Mouse (Mus musculus) heart, embryonic 13.5 days (tissue): ENCODE results near the gene Diexf. TPM values are rescaled to one million over a fixed set of nuclear protein-coding genes. Genes with fewer than 3 reads are reported as not detected.

Source experiments
- ATAC-seq: fragments of 200-750 bp; cut with Nextera tagmentation; 2 replicates; pipeline ENCODE4 v1.8.0; 2017; ENCODE audit warnings: moderate TSS enrichment; ENCODE audit not compliant: insufficient number of reproducible peaks, low FRiP score, low TSS enrichment; ENCODE audit errors: extremely low read depth
- H3K27ac ChIP-seq: fragments of 300-500 bp; sonication (generic); replicated peaks from 2 replicates; pipeline ENCODE4 v1.5.1; 2015; ENCODE audit warnings: moderate library complexity, mild to moderate bottlenecking, inconsistent platforms
- H3K27me3 ChIP-seq: fragments of 300-500 bp; sonication (generic); replicated peaks from 2 replicates; pipeline ENCODE4 v1.6.1; 2015; ENCODE audit warnings: mild to moderate bottlenecking, inconsistent platforms
- H3K36me3 ChIP-seq: fragments of 300-500 bp; sonication (generic); 2 replicates; pipeline ENCODE4 v1.6.1; 2015; ENCODE audit warnings: mild to moderate bottlenecking, inconsistent platforms
- H3K4me1 ChIP-seq: fragments of 300-500 bp; sonication (generic); 2 replicates; pipeline ENCODE4 v1.6.1; 2015; ENCODE audit warnings: inconsistent platforms
- H3K4me2 ChIP-seq: fragments of 300-500 bp; sonication (generic); 2 replicates; pipeline ENCODE4 v1.6.1; 2015; ENCODE audit warnings: inconsistent platforms, mild to moderate bottlenecking, moderate library complexity
- H3K4me3 ChIP-seq: fragments of 300-500 bp; sonication (generic); 2 replicates; pipeline ENCODE4 v1.5.1; 2015; ENCODE audit warnings: moderate library complexity, mild to moderate bottlenecking, inconsistent platforms
- H3K9ac ChIP-seq: fragments of 300-500 bp; sonication (generic); 2 replicates; pipeline ENCODE4 v1.6.1; 2015; ENCODE audit warnings: inconsistent platforms, mild to moderate bottlenecking, moderate library complexity
- H3K9me3 ChIP-seq: fragments of 300-500 bp; sonication (generic); 2 replicates; pipeline ENCODE4 v1.6.1; 2016; ENCODE audit warnings: inconsistent platforms
- WGBS: fragments of 180-500 bp; shearing (Covaris S2); methylation state at CpG from one replicate; pipeline ENCODE4 v1.1.7; 2015; ENCODE audit warnings: mixed read lengths; 5-methylcytosine and 5-hydroxymethylcytosine counted together
- polyA plus RNA-seq: library from polyadenylated mRNA; unstranded; fragments of >200 nt; fragmentation: Nextera tagmentation; extraction: Ambion mirVana; gene quantifications from 2 replicates; pipeline ENCODE4 v1.2.1, GENCODE M21; 2015

The Diexf gene
- polyA plus RNA-seq, 1 experiment from 2014 or later: 5.7 TPM

- H3K4me3 ChIP-seq: no peak overlapping the region
- H3K9me3 ChIP-seq: no peaks in the 10 kb centered on the region
- H3K27ac ChIP-seq: no peak overlapping the region
- H3K36me3 ChIP-seq: peaks cover 47% of the 10 kb centered on the region
- H3K9ac ChIP-seq: no peak overlapping the region
- 75% methylated on average over 3 of the region's 3 CpGs for WGBS
- H3K4me1 ChIP-seq: no peaks in the 10 kb centered on the region
- no peaks in the 10 kb centered on the region for H3K27me3 ChIP-seq
- H3K4me2 ChIP-seq: no peak overlapping the region
- ATAC-seq: no peak
Measured at GRCm38 (mm10) chr1:193102996-193103395, 27.1 kb downstream of the Diexf start.

GRCm38 (mm10) chr1:193102556-193102955 is 27.5 kb downstream of the Diexf start:
- 82% methylated on average over 5 of the region's 5 CpGs for WGBS
- no peak overlapping the region for H3K4me3 ChIP-seq
- H3K4me2 ChIP-seq: no peak overlapping the region
- no peak for ATAC-seq
- H3K9me3 ChIP-seq: no peaks in the 10 kb centered on the region
- no peaks in the 10 kb centered on the region for H3K4me1 ChIP-seq
- no peak overlapping the region for H3K9ac ChIP-seq
- H3K36me3 ChIP-seq: peaks cover 42% of the 10 kb centered on the region
- H3K27me3 ChIP-seq: no peaks in the 10 kb centered on the region
- no peak overlapping the region for H3K27ac ChIP-seq

GRCm38 (mm10) chr1:193102029-193102428 is 28.0 kb downstream of the Diexf start:
- no peak overlapping the region for H3K9ac ChIP-seq

GRCm38 (mm10) chr1:193098946-193099345 is 31.1 kb downstream of the Diexf start:
- H3K27ac ChIP-seq: no peak overlapping the region
- no peak overlapping the region for H3K9ac ChIP-seq
- no peaks in the 10 kb centered on the region for H3K4me1 ChIP-seq
- H3K27me3 ChIP-seq: no peaks in the 10 kb centered on the region
- H3K36me3 ChIP-seq: peaks cover 6% of the 10 kb centered on the region
- H3K9me3 ChIP-seq: no peaks in the 10 kb centered on the region
- no peak for ATAC-seq
- 67% methylated on average over 3 of the region's 3 CpGs for WGBS
- no peak overlapping the region for H3K4me3 ChIP-seq
- H3K4me2 ChIP-seq: no peak overlapping the region

More at GRCm38 (mm10) chr1:193102029-193102428, 28.0 kb downstream of the Diexf start:
- H3K36me3 ChIP-seq: peaks cover 37% of the 10 kb centered on the region
- H3K27me3 ChIP-seq: no peaks in the 10 kb centered on the region
- H3K27ac ChIP-seq: no peak overlapping the region
- H3K4me2 ChIP-seq: no peak overlapping the region
- ATAC-seq: no peak
- no peaks in the 10 kb centered on the region for H3K4me1 ChIP-seq
- no peak overlapping the region for H3K4me3 ChIP-seq
- 41% methylated on average over 4 of the region's 4 CpGs for WGBS
- H3K9me3 ChIP-seq: no peaks in the 10 kb centered on the region

- H3K9ac ChIP-seq: no peak overlapping the region
- H3K27me3 ChIP-seq: no peaks in the 10 kb centered on the region
- no peak overlapping the region for H3K4me3 ChIP-seq
- no peak overlapping the region for H3K27ac ChIP-seq
- no peaks in the 10 kb centered on the region for H3K9me3 ChIP-seq
- H3K4me2 ChIP-seq: no peak overlapping the region
- H3K4me1 ChIP-seq: no peaks in the 10 kb centered on the region
- ATAC-seq: no peak
- 65% methylated on average over 3 of the region's 3 CpGs for WGBS
- H3K36me3 ChIP-seq: no peaks in the 10 kb centered on the region
Measured at GRCm38 (mm10) chr1:193093596-193093995, 36.5 kb downstream of the Diexf start.

- Histone ChIP-seq H3K4me1 (no peaks in the 10 kb centered on the region), H3K27me3 (no peaks in the 10 kb centered on the region), H3K27ac (no peak overlapping the region), H3K4me3 (no peak overlapping the region), H3K9me3 (no peaks in the 10 kb centered on the region), H3K36me3 (no peaks in the 10 kb centered on the region), H3K9ac (no peak overlapping the region), H3K4me2 (no peak overlapping the region)
- no peak for ATAC-seq
- WGBS: 53% methylated on average over 1 of the region's 1 CpGs
Measured at GRCm38 (mm10) chr1:193092771-193093170, 37.3 kb downstream of the Diexf start.

- H3K36me3 ChIP-seq: no peaks in the 10 kb centered on the region
- H3K27ac ChIP-seq: no peak overlapping the region
- H3K4me2 ChIP-seq: no peak overlapping the region
- 75% methylated on average over 11 of the region's 11 CpGs for WGBS
- H3K27me3 ChIP-seq: no peaks in the 10 kb centered on the region
- no peaks in the 10 kb centered on the region; the same call in 1 of the 2 replicates for H3K4me1 ChIP-seq
- no peak overlapping the region for H3K4me3 ChIP-seq
- no peak overlapping the region for H3K9ac ChIP-seq
- no peaks in the 10 kb centered on the region for H3K9me3 ChIP-seq
- ATAC-seq: no peak
Measured at GRCm38 (mm10) chr1:193090894-193091293, 39.2 kb downstream of the Diexf start.

- Histone ChIP-seq H3K4me3 (no peak overlapping the region), H3K4me1 (no peaks in the 10 kb centered on the region; the same call in 1 of the 2 replicates), H3K9ac (no peak overlapping the region), H3K27ac (no peak overlapping the region), H3K27me3 (no peaks in the 10 kb centered on the region), H3K9me3 (no peaks in the 10 kb centered on the region), H3K36me3 (no peaks in the 10 kb centered on the region), H3K4me2 (no peak overlapping the region)
- no peak for ATAC-seq
- WGBS: 72% methylated on average over 18 of the region's 18 CpGs
Measured at GRCm38 (mm10) chr1:193090211-193090871, 39.7 kb downstream of the Diexf start.

GRCm38 (mm10) chr1:193089683-193090082 is 40.4 kb downstream of the Diexf start:
- no peak overlapping the region for H3K4me3 ChIP-seq
- no peaks in the 10 kb centered on the region for H3K9me3 ChIP-seq
- 72% methylated on average over 3 of the region's 3 CpGs for WGBS
- H3K36me3 ChIP-seq: no peaks in the 10 kb centered on the region
- no peaks in the 10 kb centered on the region for H3K27me3 ChIP-seq
- H3K9ac ChIP-seq: no peak overlapping the region
- no peaks in the 10 kb centered on the region; the same call in 1 of the 2 replicates for H3K4me1 ChIP-seq
- H3K27ac ChIP-seq: no peak overlapping the region
- no peak overlapping the region for H3K4me2 ChIP-seq
- no peak for ATAC-seq

GRCm38 (mm10) chr1:193089211-193089610 is 40.9 kb downstream of the Diexf start:
- H3K27ac ChIP-seq: no peak overlapping the region
- 77% methylated on average over 6 of the region's 6 CpGs for WGBS
- no peaks in the 10 kb centered on the region; the same call in 1 of the 2 replicates for H3K4me1 ChIP-seq
- no peak overlapping the region for H3K9ac ChIP-seq
- no peak for ATAC-seq
- no peaks in the 10 kb centered on the region for H3K36me3 ChIP-seq
- H3K4me3 ChIP-seq: no peak overlapping the region
- no peaks in the 10 kb centered on the region for H3K9me3 ChIP-seq
- no peaks in the 10 kb centered on the region for H3K27me3 ChIP-seq
- no peak overlapping the region for H3K4me2 ChIP-seq

- no peaks in the 10 kb centered on the region for H3K9me3 ChIP-seq
- no peak overlapping the region for H3K4me2 ChIP-seq
- H3K4me1 ChIP-seq: no peaks in the 10 kb centered on the region; the same call in 1 of the 2 replicates
- H3K9ac ChIP-seq: no peak overlapping the region
- H3K27ac ChIP-seq: no peak overlapping the region
- no peaks in the 10 kb centered on the region for H3K36me3 ChIP-seq
- no peak overlapping the region for H3K4me3 ChIP-seq
- WGBS: 51% methylated on average over 9 of the region's 9 CpGs
- no peak for ATAC-seq
- no peaks in the 10 kb centered on the region for H3K27me3 ChIP-seq
Measured at GRCm38 (mm10) chr1:193086842-193087476, 43.1 kb downstream of the Diexf start.
